Mouse (Mus musculus): Measurements from ENCODE around the gene Slc22a6. TPM values are rescaled to one million over a fixed set of nuclear protein-coding genes. Genes with fewer than 3 reads are reported as not detected.

The Slc22a6 gene
- polyA plus RNA-seq, 1 experiment = not detected

DNA sequence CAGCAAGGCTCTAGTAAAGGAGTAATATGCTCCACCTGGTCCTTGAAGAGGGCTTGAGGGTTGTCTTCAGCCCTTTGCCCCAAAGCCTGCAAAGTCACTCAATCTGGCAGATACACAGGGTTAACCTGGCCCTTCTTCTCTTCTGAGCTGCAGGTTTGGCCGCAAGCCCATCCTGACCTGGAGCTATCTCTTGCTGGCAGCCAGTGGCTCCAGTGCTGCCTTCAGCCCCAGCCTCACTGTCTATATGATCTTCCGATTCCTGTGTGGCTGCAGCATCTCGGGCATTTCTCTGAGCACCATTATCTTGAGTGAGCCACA lies 12.6 kb upstream of the Slc22a6 start:
- TF ChIP-seq POLR2A (IDR thresholded peaks at IDR 0.05; ENCODE audit: control insufficient read depth, low read depth, low read length) (no peak), CTCF (IDR thresholded peaks at IDR 0.05; ENCODE audit: control insufficient read depth, insufficient read depth, insufficient replicate concordance, low read depth, low read length) (no peak)
- Histone ChIP-seq H3K27ac (ENCODE audit: control insufficient read depth, insufficient read depth, low read depth, low read length) (no peak overlapping the region), H3K36me3 (ENCODE audit: control insufficient read depth, insufficient read depth, low read length) (no peaks in the 10 kb centered on the region), H3K27me3 (ENCODE audit: control insufficient read depth, insufficient read depth, low read length) (no peaks in the 10 kb centered on the region), H3K4me3 (ENCODE audit: control insufficient read depth, low read depth, low read length) (no peak overlapping the region), H3K4me1 (ENCODE audit: control insufficient read depth, insufficient read depth, low read length) (no peaks in the 10 kb centered on the region)

DNA sequence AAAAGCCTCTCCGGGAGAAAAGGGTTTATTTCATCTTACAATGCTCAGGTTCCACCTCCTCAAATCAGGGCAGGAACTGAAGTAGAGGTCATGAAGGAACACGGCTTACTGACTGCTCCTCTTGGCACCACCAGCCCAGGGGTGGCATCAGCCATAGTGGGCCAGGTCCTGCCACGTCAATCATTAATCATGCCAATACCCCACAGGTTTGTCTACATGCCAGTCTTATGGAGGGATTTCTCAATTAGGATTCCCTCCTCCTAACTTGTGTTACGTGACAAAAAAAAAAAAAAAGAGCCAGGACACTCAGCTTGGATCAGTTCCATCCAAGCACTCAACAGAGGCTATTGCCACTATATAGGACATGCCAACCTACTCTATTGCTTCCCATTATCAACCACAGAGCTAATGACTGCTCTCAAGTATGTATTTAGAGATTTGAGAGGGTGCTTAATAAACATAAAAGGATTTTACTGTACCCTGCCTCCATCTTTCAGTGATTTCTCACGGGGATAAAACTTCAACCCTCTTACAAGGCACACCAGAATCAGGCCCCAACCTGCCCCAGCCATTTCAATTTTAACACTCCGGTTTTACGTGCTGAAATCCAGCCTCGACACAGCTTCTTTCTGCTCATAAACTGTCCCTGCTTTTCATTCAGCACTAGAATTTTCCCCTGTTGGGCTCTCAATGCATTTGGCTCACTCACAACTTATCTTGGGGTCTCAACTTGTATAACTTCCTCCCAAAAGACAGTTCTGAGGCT lies 6.3 kb upstream of the Slc22a6 start:
- Histone ChIP-seq H3K4me3 (ENCODE audit: control insufficient read depth, low read depth, low read length) (no peak overlapping the region), H3K27ac (ENCODE audit: control insufficient read depth, insufficient read depth, low read depth, low read length) (no peak overlapping the region), H3K27me3 (ENCODE audit: control insufficient read depth, insufficient read depth, low read length) (no peaks in the 10 kb centered on the region), H3K4me1 (ENCODE audit: control insufficient read depth, insufficient read depth, low read length) (no peaks in the 10 kb centered on the region), H3K36me3 (ENCODE audit: control insufficient read depth, insufficient read depth, low read length) (no peaks in the 10 kb centered on the region)
- no peak for TF ChIP-seq CTCF (IDR thresholded peaks at IDR 0.05; ENCODE audit: control insufficient read depth, insufficient read depth, insufficient replicate concordance, low read depth, low read length)

DNA sequence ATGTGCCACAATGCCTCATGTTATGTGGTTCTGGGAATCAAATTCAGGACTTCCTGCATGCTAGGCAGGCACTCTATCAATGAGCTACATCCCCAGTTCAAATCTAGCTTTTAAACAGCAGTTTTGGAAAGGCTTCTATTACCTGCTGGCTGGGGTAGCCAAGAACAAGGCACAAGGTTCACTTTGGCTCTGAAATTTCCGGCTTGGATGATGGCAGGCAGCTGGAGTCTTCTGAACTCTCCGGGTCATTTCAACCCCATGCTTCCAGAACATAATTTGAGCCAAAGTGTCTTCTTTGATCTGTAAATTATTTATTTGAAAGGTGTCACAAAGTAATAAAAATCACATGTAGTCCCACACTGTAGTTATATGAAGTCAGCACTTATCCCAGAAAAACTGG lies 4.7 kb upstream of the Slc22a6 start:
- Histone ChIP-seq H3K4me1 (ENCODE audit: control insufficient read depth, insufficient read depth, low read length) (no peaks in the 10 kb centered on the region), H3K27me3 (ENCODE audit: control insufficient read depth, insufficient read depth, low read length) (no peaks in the 10 kb centered on the region), H3K36me3 (ENCODE audit: control insufficient read depth, insufficient read depth, low read length) (no peaks in the 10 kb centered on the region), H3K27ac (ENCODE audit: control insufficient read depth, insufficient read depth, low read depth, low read length) (no peak overlapping the region), H3K4me3 (ENCODE audit: control insufficient read depth, low read depth, low read length) (no peak overlapping the region)
- TF ChIP-seq POLR2A (IDR thresholded peaks at IDR 0.05; ENCODE audit: control insufficient read depth, low read depth, low read length) = no peak
- no peak for TF ChIP-seq CTCF (IDR thresholded peaks at IDR 0.05; ENCODE audit: control insufficient read depth, insufficient read depth, insufficient replicate concordance, low read depth, low read length)

DNA sequence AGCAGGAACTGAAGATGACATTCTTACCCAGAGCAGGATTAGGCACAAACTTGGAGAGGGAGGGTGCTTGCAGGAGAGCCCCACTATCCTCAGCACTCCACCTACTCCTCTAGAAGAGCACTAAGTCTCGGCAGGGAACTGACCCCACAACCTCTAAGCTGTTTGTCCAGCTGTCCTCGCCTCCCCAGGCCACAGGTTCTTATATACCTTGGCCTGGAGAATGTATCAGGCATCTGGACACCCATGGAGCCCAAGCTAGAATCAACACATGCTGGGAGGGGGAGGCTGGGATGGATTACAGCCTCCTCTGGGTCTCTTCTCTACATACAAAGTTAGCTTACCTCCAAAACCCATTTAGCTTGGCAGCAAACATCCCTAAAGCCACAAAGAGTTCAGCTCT lies 3.5 kb upstream of the Slc22a6 start:
- no peak for TF ChIP-seq POLR2A (IDR thresholded peaks at IDR 0.05; ENCODE audit: control insufficient read depth, low read depth, low read length)
- TF ChIP-seq CTCF (IDR thresholded peaks at IDR 0.05; ENCODE audit: control insufficient read depth, insufficient read depth, insufficient replicate concordance, low read depth, low read length) = no peak
- no peak overlapping the region for H3K27ac ChIP-seq (ENCODE audit: control insufficient read depth, insufficient read depth, low read depth, low read length)

DNA sequence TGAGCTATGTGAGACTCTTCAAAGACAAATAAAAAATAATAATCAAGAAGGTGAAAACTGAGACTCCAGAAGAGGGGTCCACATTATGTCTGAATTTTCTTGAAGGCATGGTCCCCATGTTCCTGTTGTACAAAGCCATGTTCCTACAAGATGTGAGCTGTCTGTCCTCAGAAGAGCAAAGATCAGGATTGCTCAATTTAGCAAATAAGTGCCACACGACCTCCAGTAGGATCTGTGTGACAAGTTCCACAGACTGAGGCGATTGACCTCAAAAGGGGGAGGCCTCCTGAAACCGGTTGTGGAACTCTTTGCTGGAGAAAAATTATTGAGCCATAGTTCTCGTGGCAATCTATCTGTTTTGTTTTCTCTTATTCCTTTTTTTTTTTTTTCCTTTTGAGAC lies 1.5 kb upstream of the Slc22a6 start:
- no peaks in the 10 kb centered on the region for H3K36me3 ChIP-seq (ENCODE audit: control insufficient read depth, insufficient read depth, low read length)
- no peak overlapping the region for H3K27ac ChIP-seq (ENCODE audit: control insufficient read depth, insufficient read depth, low read depth, low read length)
- H3K27me3 ChIP-seq (ENCODE audit: control insufficient read depth, insufficient read depth, low read length) = no peaks in the 10 kb centered on the region
- TF ChIP-seq CTCF (IDR thresholded peaks at IDR 0.05; ENCODE audit: control insufficient read depth, insufficient read depth, insufficient replicate concordance, low read depth, low read length) (no peak), POLR2A (IDR thresholded peaks at IDR 0.05; ENCODE audit: control insufficient read depth, low read depth, low read length) (no peak)
- no peak overlapping the region for H3K4me3 ChIP-seq (ENCODE audit: control insufficient read depth, low read depth, low read length)
- H3K4me1 ChIP-seq (ENCODE audit: control insufficient read depth, insufficient read depth, low read length) = no peaks in the 10 kb centered on the region

More for the DNA sequence above, 3.5 kb upstream of the Slc22a6 start:
- no peaks in the 10 kb centered on the region for H3K4me1 ChIP-seq (ENCODE audit: control insufficient read depth, insufficient read depth, low read length)
- no peaks in the 10 kb centered on the region for H3K27me3 ChIP-seq (ENCODE audit: control insufficient read depth, insufficient read depth, low read length)
- H3K36me3 ChIP-seq (ENCODE audit: control insufficient read depth, insufficient read depth, low read length) = no peaks in the 10 kb centered on the region
- H3K4me3 ChIP-seq (ENCODE audit: control insufficient read depth, low read depth, low read length) = no peak overlapping the region

DNA sequence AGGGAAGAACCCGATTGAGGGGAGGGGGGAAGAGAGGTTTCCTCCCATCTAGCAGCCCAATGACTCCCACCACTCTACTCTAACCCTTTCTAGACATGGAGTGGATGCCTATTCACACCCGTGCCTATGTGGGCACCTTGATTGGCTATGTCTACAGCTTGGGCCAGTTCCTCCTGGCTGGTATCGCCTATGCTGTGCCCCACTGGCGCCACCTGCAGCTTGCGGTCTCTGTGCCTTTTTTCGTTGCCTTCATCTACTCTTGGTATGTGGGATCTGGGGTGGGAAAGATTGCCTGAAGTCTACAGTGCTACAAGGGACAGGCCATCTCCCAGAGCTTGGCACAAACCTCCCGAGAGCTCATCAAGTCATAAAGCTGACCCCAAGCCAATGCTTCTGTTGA lies 3.3 kb downstream of the Slc22a6 start:
- Histone ChIP-seq H3K27ac (ENCODE audit: control insufficient read depth, insufficient read depth, low read depth, low read length) (no peak overlapping the region), H3K4me3 (ENCODE audit: control insufficient read depth, low read depth, low read length) (no peak overlapping the region), H3K4me1 (ENCODE audit: control insufficient read depth, insufficient read depth, low read length) (no peaks in the 10 kb centered on the region), H3K27me3 (ENCODE audit: control insufficient read depth, insufficient read depth, low read length) (no peaks in the 10 kb centered on the region), H3K36me3 (ENCODE audit: control insufficient read depth, insufficient read depth, low read length) (no peaks in the 10 kb centered on the region)
- TF ChIP-seq CTCF (IDR thresholded peaks at IDR 0.05; ENCODE audit: control insufficient read depth, insufficient read depth, insufficient replicate concordance, low read depth, low read length) = no peak
- TF ChIP-seq POLR2A (IDR thresholded peaks at IDR 0.05; ENCODE audit: control insufficient read depth, low read depth, low read length) = no peak

DNA sequence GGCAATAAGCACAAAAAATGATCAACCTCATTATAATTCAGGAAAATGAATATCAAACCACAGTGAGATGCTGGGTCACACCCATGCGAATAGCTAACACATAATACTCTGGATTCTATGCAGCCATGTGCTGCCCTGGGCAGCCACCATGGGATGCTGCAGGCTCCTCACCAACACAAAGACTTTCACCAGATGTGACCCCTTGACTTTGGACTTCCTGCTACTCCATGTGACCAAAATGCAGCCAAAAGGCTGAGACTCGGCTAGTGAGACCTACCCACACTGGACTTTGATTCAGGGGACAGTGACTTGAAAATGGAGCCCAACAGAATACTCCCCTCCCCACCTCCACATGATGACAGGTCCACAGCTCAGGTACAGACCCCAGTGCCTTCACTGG lies 12.4 kb downstream of the Slc22a6 start:
- H3K27ac ChIP-seq (ENCODE audit: control insufficient read depth, insufficient read depth, low read depth, low read length) = no peak overlapping the region
- H3K4me1 ChIP-seq (ENCODE audit: control insufficient read depth, insufficient read depth, low read length) = no peaks in the 10 kb centered on the region
- TF ChIP-seq POLR2A (IDR thresholded peaks at IDR 0.05; ENCODE audit: control insufficient read depth, low read depth, low read length) = no peak
- TF ChIP-seq CTCF (IDR thresholded peaks at IDR 0.05; ENCODE audit: control insufficient read depth, insufficient read depth, insufficient replicate concordance, low read depth, low read length) = no peak

DNA sequence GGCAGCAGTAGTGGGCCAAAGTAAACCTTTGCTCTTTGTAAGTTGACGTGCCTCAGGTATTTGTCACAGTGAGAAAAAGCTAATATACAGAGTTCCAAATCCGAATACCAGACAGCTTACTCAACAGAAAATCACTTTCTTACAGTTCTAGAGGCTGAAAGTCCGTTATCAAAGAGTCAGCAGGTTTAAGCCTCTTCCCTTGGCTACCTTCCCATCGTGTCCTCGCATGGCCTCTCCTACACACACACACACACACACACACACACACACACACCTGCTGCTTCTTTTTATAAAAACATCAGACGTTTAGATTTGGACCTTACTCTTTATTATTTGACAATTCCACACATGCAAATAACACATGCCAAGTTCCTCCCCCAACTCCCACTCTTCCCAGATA lies 13.0 kb downstream of the Slc22a6 start:
- TF ChIP-seq POLR2A (IDR thresholded peaks at IDR 0.05; ENCODE audit: control insufficient read depth, low read depth, low read length) (no peak), CTCF (IDR thresholded peaks at IDR 0.05; ENCODE audit: control insufficient read depth, insufficient read depth, insufficient replicate concordance, low read depth, low read length) (no peak)
- H3K4me3 ChIP-seq (ENCODE audit: control insufficient read depth, low read depth, low read length) = no peak overlapping the region

More for the DNA sequence above, 12.4 kb downstream of the Slc22a6 start:
- H3K4me3 ChIP-seq (ENCODE audit: control insufficient read depth, low read depth, low read length) = no peak overlapping the region
- H3K27me3 ChIP-seq (ENCODE audit: control insufficient read depth, insufficient read depth, low read length) = no peaks in the 10 kb centered on the region
- H3K36me3 ChIP-seq (ENCODE audit: control insufficient read depth, insufficient read depth, low read length) = no peaks in the 10 kb centered on the region

More for the DNA sequence above, 13.0 kb downstream of the Slc22a6 start:
- H3K27ac ChIP-seq (ENCODE audit: control insufficient read depth, insufficient read depth, low read depth, low read length) = no peak overlapping the region
- no peaks in the 10 kb centered on the region for H3K27me3 ChIP-seq (ENCODE audit: control insufficient read depth, insufficient read depth, low read length)
- H3K4me1 ChIP-seq (ENCODE audit: control insufficient read depth, insufficient read depth, low read length) = no peaks in the 10 kb centered on the region
- no peaks in the 10 kb centered on the region for H3K36me3 ChIP-seq (ENCODE audit: control insufficient read depth, insufficient read depth, low read length)
